Mouse (Mus musculus): ENCODE results near the gene Insl3. TPM values are rescaled to one million over a fixed set of nuclear protein-coding genes. Genes with fewer than 3 reads are reported as not detected.

The Insl3 gene
- polyA plus RNA-seq, 1 experiment from 2014 or later, result not detected

DNA sequence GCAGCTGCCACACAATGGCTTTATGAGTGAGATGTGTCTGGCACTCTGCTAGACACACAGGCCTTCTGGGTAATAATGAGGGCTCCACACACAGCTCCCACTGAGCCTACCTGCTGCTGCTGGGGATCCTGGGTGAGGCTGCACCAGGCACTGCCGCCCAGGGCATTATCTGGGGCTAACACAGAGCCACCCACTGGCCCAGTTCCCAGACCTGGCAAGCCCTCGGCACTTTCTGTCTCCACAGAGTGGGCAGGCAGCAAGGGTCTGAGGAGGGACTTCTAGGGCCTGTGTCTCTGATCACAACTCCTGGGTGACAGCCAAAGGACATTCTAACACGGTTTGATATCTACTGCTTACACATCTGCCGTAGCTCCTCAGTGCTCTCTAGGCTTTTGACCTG lies 30.2 kb downstream of the Insl3 start:
- Histone ChIP-seq H3K9ac (replicated peaks; ENCODE audit: low read length) (no peak overlapping the region; the same call in 1 of the 2 replicates), H3K4me1 (ENCODE audit: control insufficient read depth, insufficient read depth, low read length) (peaks cover 51% of the 10 kb centered on the region), H3K36me3 (ENCODE audit: control insufficient read depth, insufficient read depth, low read length) (peaks cover 38% of the 10 kb centered on the region), H3K27ac (replicated peaks; ENCODE audit: low read depth, low read length) (peak overlapping the region; percentile 87), H3K4me2 (ENCODE audit: low read length) (peak overlapping the region; percentile 42; the same call in 1 of the 2 replicates), H3K4me3 (replicated peaks; ENCODE audit: low read depth, low read length) (no peak overlapping the region), H3K27me3 (ENCODE audit: control insufficient read depth, insufficient read depth, low read length) (no peaks in the 10 kb centered on the region), H3K9me3 (ENCODE audit: control insufficient read depth, low read length) (no peaks in the 10 kb centered on the region)
- 39% methylated on average over 4 of the region's 4 CpGs for WGBS
- DNase-seq, result peak; percentile 63
- ATAC-seq (ENCODE audit: low FRiP score, low TSS enrichment), result peak; percentile 14; the same call in 1 of the 2 replicates

DNA sequence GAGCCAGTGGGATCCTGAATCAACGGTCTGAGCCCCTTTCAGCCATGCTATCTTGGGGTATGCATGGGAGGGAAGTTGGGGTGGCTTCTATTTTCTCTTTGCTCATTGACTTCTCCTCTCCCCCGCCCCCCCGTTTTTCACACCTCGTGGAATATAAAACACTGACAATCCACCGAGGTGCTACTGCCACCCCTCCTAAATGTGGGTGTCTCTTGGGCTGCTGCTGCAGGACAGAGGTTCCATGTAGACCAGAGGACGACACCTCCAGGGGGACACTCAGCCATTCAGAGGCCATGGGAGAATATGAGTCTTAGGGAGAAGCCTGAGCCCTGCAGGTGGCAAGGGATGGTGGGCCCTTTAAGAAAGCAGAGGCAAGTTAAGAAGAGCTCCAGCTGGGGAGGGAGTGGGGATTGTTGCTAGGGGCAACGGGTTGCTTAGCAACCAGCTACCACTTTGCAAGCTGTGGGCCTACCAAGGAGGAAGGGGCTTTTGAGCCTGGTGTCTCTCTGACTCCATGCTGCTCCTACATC lies 31.0 kb downstream of the Insl3 start:
- WGBS, result 19% methylated on average over 7 of the region's 7 CpGs
- DNase-seq, result peak; percentile 95

GRCm38 (mm10) chr8:71723047-71723551 lies 34.1 kb downstream of the Insl3 start:
- WGBS, result 71% methylated on average over 14 of the region's 14 CpGs
- Histone ChIP-seq H3K9ac (replicated peaks; ENCODE audit: low read length) (no peak overlapping the region), H3K4me1 (ENCODE audit: control insufficient read depth, insufficient read depth, low read length) (peaks cover 53% of the 10 kb centered on the region), H3K9me3 (ENCODE audit: control insufficient read depth, low read length) (no peaks in the 10 kb centered on the region), H3K4me2 (ENCODE audit: low read length) (no peak overlapping the region), H3K27ac (replicated peaks; ENCODE audit: low read depth, low read length) (no peak overlapping the region), H3K27me3 (ENCODE audit: control insufficient read depth, insufficient read depth, low read length) (no peaks in the 10 kb centered on the region), H3K36me3 (ENCODE audit: control insufficient read depth, insufficient read depth, low read length) (peaks cover 1% of the 10 kb centered on the region; the same call in 1 of the 2 replicates), H3K4me3 (replicated peaks; ENCODE audit: low read depth, low read length) (no peak overlapping the region)
- no peak for DNase-seq
- ATAC-seq (ENCODE audit: low FRiP score, low TSS enrichment), result no peak

More for the DNA sequence above, 31.0 kb downstream of the Insl3 start:
- peak; percentile 82 for ATAC-seq (ENCODE audit: low FRiP score, low TSS enrichment)
- peaks cover 55% of the 10 kb centered on the region for H3K4me1 ChIP-seq (ENCODE audit: control insufficient read depth, insufficient read depth, low read length)
- peaks cover 31% of the 10 kb centered on the region for H3K36me3 ChIP-seq (ENCODE audit: control insufficient read depth, insufficient read depth, low read length)
- H3K4me3 ChIP-seq (replicated peaks; ENCODE audit: low read depth, low read length), result no peak overlapping the region; the same call in 1 of the 2 replicates
- H3K27me3 ChIP-seq (ENCODE audit: control insufficient read depth, insufficient read depth, low read length), result no peaks in the 10 kb centered on the region
- H3K9ac ChIP-seq (replicated peaks; ENCODE audit: low read length), result no peak overlapping the region; the same call in 1 of the 2 replicates
- H3K9me3 ChIP-seq (ENCODE audit: control insufficient read depth, low read length), result no peaks in the 10 kb centered on the region
- H3K4me2 ChIP-seq (ENCODE audit: low read length), result peak overlapping the region; percentile 42
- H3K27ac ChIP-seq (replicated peaks; ENCODE audit: low read depth, low read length), result peak overlapping the region; percentile 87

- 76% methylated on average over 4 of the region's 4 CpGs for WGBS
- H3K4me1 ChIP-seq (ENCODE audit: control insufficient read depth, insufficient read depth, low read length), result peaks cover 40% of the 10 kb centered on the region
These were observed 35.4 kb downstream of the Insl3 start for GRCm38 (mm10) chr8:71724389-71724788.

DNA sequence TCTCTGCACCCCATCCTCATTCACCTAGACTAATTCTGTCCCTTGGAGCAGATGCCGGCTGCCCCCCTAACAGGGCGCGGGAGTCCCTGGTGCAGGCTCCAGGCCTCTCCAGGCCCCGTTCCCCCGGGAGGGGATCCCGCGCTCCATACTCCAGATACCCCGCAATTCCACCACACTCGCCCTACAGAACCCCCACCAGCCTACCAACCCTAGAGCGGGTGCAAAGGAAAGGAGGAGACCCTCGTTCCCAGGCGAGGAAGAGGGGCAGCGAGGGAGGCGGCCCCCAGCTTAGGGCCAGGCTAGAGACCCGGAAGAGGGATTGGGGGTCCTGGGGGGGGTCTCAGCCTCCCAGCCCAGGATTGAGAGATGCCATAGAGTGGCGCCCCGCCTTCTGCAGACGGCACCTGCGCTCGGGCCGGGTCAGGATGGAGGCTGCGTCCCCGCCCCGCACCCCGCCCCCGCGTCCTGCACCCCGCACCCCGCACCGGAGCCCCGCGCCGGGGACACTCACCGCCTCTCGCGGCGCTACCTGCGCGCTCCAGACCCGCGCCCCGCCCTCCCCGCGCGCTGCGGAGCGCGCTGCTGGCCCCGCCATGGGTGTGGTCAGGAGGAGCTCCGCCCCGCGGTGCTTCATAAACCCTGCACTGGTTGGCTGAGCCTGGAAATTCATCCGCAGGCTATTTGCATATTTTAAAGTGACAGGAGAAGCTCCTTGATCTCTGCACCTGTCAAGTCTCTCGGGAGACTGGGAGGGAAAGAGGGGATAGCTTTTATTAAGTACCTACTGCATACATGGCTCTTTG lies 36.3 kb downstream of the Insl3 start, which contains the start of gene Fcho1:
Gene Fcho1 (minus strand): TSS at position 595 of the 803 bp plus-strand sequence.
- peak within 1 kb of the TSS; percentile 75 for H3K4me3 ChIP-seq (replicated peaks; ENCODE audit: low read depth, low read length)
- peak within 1 kb of the TSS; percentile 77 for H3K4me2 ChIP-seq (ENCODE audit: low read length)
- H3K36me3 ChIP-seq (ENCODE audit: control insufficient read depth, insufficient read depth, low read length), result no peaks in the 10 kb centered on the region
- H3K4me1 ChIP-seq (ENCODE audit: control insufficient read depth, insufficient read depth, low read length), result peaks cover 30% of the 10 kb centered on the region
- H3K9ac ChIP-seq (replicated peaks; ENCODE audit: low read length), result peak within 1 kb of the TSS; percentile 92
- WGBS, result under 1% methylated on average over 54 of the region's 54 CpGs
- H3K9me3 ChIP-seq (ENCODE audit: control insufficient read depth, low read length), result no peaks in the 10 kb centered on the region
- peak within 1 kb of the TSS; percentile 71 for H3K27ac ChIP-seq (replicated peaks; ENCODE audit: low read depth, low read length)
- DNase-seq, result peak; percentile 97
- H3K27me3 ChIP-seq (ENCODE audit: control insufficient read depth, insufficient read depth, low read length), result no peaks in the 10 kb centered on the region
- ATAC-seq (ENCODE audit: low FRiP score, low TSS enrichment), result peak; percentile 82

More at GRCm38 (mm10) chr8:71724389-71724788, 35.4 kb downstream of the Insl3 start:
- Histone ChIP-seq H3K4me2 (ENCODE audit: low read length) (peak overlapping the region; percentile 77), H3K9ac (replicated peaks; ENCODE audit: low read length) (peak overlapping the region; percentile 92; the same call in 1 of the 2 replicates), H3K36me3 (ENCODE audit: control insufficient read depth, insufficient read depth, low read length) (no peaks in the 10 kb centered on the region), H3K9me3 (ENCODE audit: control insufficient read depth, low read length) (no peaks in the 10 kb centered on the region), H3K4me3 (replicated peaks; ENCODE audit: low read depth, low read length) (peak overlapping the region; percentile 75), H3K27ac (replicated peaks; ENCODE audit: low read depth, low read length) (no peak overlapping the region), H3K27me3 (ENCODE audit: control insufficient read depth, insufficient read depth, low read length) (no peaks in the 10 kb centered on the region)
- DNase-seq (no peak), ATAC-seq (ENCODE audit: low FRiP score, low TSS enrichment) (no peak)

- WGBS, result 7% methylated on average over 20 of the region's 21 CpGs
- Histone ChIP-seq H3K4me3 (replicated peaks; ENCODE audit: low read depth, low read length) (peak overlapping the region; percentile 36), H3K27ac (replicated peaks; ENCODE audit: low read depth, low read length) (peak overlapping the region; percentile 81), H3K4me2 (ENCODE audit: low read length) (peak overlapping the region; percentile 65), H3K27me3 (ENCODE audit: control insufficient read depth, insufficient read depth, low read length) (no peaks in the 10 kb centered on the region), H3K36me3 (ENCODE audit: control insufficient read depth, insufficient read depth, low read length) (no peaks in the 10 kb centered on the region), H3K4me1 (ENCODE audit: control insufficient read depth, insufficient read depth, low read length) (peaks cover 10% of the 10 kb centered on the region), H3K9ac (replicated peaks; ENCODE audit: low read length) (peak overlapping the region; percentile 50), H3K9me3 (ENCODE audit: control insufficient read depth, low read length) (no peaks in the 10 kb centered on the region)
- ATAC-seq (ENCODE audit: low FRiP score, low TSS enrichment) (peak; percentile 49), DNase-seq (peak; percentile 84)
These were observed 39.3 kb downstream of the Insl3 start for GRCm38 (mm10) chr8:71728240-71728785.

GRCm38 (mm10) chr8:71728826-71729620 lies 40.0 kb downstream of the Insl3 start:
- Histone ChIP-seq H3K27me3 (ENCODE audit: control insufficient read depth, insufficient read depth, low read length) (no peaks in the 10 kb centered on the region), H3K36me3 (ENCODE audit: control insufficient read depth, insufficient read depth, low read length) (no peaks in the 10 kb centered on the region), H3K4me2 (ENCODE audit: low read length) (peak overlapping the region; percentile 65), H3K4me3 (replicated peaks; ENCODE audit: low read depth, low read length) (peak overlapping the region; percentile 36), H3K27ac (replicated peaks; ENCODE audit: low read depth, low read length) (peak overlapping the region; percentile 81), H3K9ac (replicated peaks; ENCODE audit: low read length) (peak overlapping the region; percentile 50), H3K9me3 (ENCODE audit: control insufficient read depth, low read length) (no peaks in the 10 kb centered on the region), H3K4me1 (ENCODE audit: control insufficient read depth, insufficient read depth, low read length) (peaks cover 6% of the 10 kb centered on the region)
- ATAC-seq (ENCODE audit: low FRiP score, low TSS enrichment) (no peak), DNase-seq (peak; percentile 65)
- WGBS, result 4% methylated on average over 16 of the region's 16 CpGs

DNA sequence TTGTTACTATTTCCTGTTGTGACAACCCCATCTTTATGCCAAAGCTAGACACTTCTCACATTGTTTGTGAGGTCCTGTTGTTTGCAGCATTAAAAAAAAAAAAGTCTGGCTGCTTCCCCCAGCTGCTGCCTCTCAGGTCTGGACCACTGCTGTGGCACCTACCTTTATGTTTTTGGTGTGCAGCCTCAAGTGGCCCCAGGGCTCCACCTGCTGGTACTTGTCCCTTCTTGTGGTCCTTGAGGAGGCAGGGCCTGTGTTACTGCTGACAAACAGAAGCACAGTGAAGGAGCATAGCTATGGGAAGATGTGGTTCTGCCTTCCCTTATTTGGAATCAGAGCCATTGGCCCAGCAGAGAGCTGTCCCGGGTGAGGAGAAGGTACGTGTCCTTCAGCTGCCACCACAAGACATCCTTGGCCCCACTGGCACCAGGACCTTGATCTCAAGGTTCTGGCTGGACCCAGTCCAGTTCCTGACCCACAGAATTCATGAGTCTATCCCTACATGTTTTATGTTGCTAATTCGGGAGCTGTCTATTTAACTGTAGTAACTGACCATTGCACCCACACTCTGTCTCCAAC lies 42.7 kb downstream of the Insl3 start:
- WGBS, result 52% methylated on average over 3 of the region's 3 CpGs
- H3K9me3 ChIP-seq (ENCODE audit: control insufficient read depth, low read length), result no peaks in the 10 kb centered on the region
- H3K4me3 ChIP-seq (replicated peaks; ENCODE audit: low read depth, low read length), result no peak overlapping the region
- no peaks in the 10 kb centered on the region for H3K27me3 ChIP-seq (ENCODE audit: control insufficient read depth, insufficient read depth, low read length)
- no peak overlapping the region for H3K4me2 ChIP-seq (ENCODE audit: low read length)
- H3K4me1 ChIP-seq (ENCODE audit: control insufficient read depth, insufficient read depth, low read length), result no peaks in the 10 kb centered on the region
- no peaks in the 10 kb centered on the region for H3K36me3 ChIP-seq (ENCODE audit: control insufficient read depth, insufficient read depth, low read length)
- H3K9ac ChIP-seq (replicated peaks; ENCODE audit: low read length), result no peak overlapping the region
- no peak for ATAC-seq (ENCODE audit: low FRiP score, low TSS enrichment)
- DNase-seq, result peak; percentile 71
- H3K27ac ChIP-seq (replicated peaks; ENCODE audit: low read depth, low read length), result no peak overlapping the region

Measured in midbrain, embryonic 14.5 days (tissue).